Mouse (Mus musculus): ENCODE data around the gene Dpep2nb.

- no peak for TF ChIP-seq MAX (IDR thresholded peaks at IDR 0.05; ENCODE audit: low read depth)
- TF ChIP-seq REST (IDR thresholded peaks at IDR 0.05; ENCODE audit: insufficient read depth, insufficient read length), result no peak
- TF ChIP-seq POLR2A (IDR thresholded peaks at IDR 0.05; ENCODE audit: insufficient read length, low read depth), result no peak
- no peak for TF ChIP-seq TCF12 (IDR thresholded peaks at IDR 0.05; ENCODE audit: insufficient read depth, poor library complexity, severe bottlenecking)
- no peak for TF ChIP-seq MYOG (IDR thresholded peaks at IDR 0.05; ENCODE audit: control insufficient read depth in 1 of 3, insufficient read depth in 1 of 3, insufficient read length in 2 of 3, low read depth in 2 of 3)
Observed at GRCm38 (mm10) chr8:105965266-105965904, 40.4 kb downstream of the Dpep2nb start.
